In the genomic region with DNA sequence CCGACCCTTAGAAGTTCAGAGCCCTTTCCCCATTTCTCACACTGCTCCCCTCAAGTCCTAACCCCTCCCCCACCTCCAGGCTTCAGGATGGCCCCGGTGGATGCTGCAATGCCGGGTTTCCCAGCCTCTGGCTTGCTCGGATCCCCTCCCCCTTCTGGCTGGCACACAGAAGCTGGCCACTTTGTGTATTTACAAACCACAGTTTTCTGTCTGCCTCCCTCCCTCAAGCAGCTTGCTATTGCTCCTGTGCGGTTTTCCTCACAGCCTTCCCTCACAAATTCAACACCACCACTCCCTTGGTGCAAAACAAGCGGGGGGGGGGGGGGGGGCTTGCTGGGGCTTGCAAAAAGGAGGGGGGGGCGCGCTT, we compare ENCODE assay signal across 10 mouse cellular contexts.
DNase-seq lines count a peak whose midpoint lies in the region; ATAC-seq lines count a peak whose summit lies in the region.
"Had no signal": no experiment of that assay in that cellular context is flagged by ENCODE, and none has a peak within 500 bp of the region (broad histone marks: within the 10 kb centered on the region; RNA-seq: fewer than 3 reads in every experiment).

No protein-coding gene starts in this region.

- no peaks in the 10 kb centered on the region for H3K9me3 ChIP-seq in kidney, embryonic 16.5 days (ENCODE audit: low read length)
- no peaks in the 10 kb centered on the region for H3K9me3 ChIP-seq in forebrain, embryonic 13.5 days (replicated peaks)
- no peaks in the 10 kb centered on the region for H3K9me3 ChIP-seq in limb, embryonic 15.5 days
- H3K9me3 ChIP-seq in neural tube, embryonic 15.5 days (replicated peaks), result no peaks in the 10 kb centered on the region

- no peaks in the 10 kb centered on the region for H3K27me3 ChIP-seq in kidney, embryonic 16.5 days (ENCODE audit: insufficient read depth, low read length)
- no peaks in the 10 kb centered on the region for H3K27me3 ChIP-seq in forebrain, embryonic 13.5 days
- H3K27me3 ChIP-seq in limb, embryonic 15.5 days, result no peaks in the 10 kb centered on the region
- no peaks in the 10 kb centered on the region for H3K27me3 ChIP-seq in neural tube, embryonic 15.5 days (replicated peaks)

- H3K9ac ChIP-seq in kidney, embryonic 16.5 days (replicated peaks; ENCODE audit: low read length), result no peak overlapping the region; the same call in 1 of the 2 replicates
- peak overlapping the region; percentile 58 for H3K9ac ChIP-seq in forebrain, embryonic 13.5 days
- H3K9ac ChIP-seq in limb, embryonic 15.5 days, result no peak overlapping the region
- no peak overlapping the region for H3K9ac ChIP-seq in neural tube, embryonic 15.5 days (replicated peaks)

- H3K36me3 ChIP-seq in kidney, embryonic 16.5 days (ENCODE audit: insufficient read depth, low read length), result no peaks in the 10 kb centered on the region
- H3K36me3 ChIP-seq in forebrain, embryonic 13.5 days (ENCODE audit: poor library complexity, severe bottlenecking), result no peaks in the 10 kb centered on the region
- H3K36me3 ChIP-seq in limb, embryonic 15.5 days, result no peaks in the 10 kb centered on the region
- H3K36me3 ChIP-seq in neural tube, embryonic 15.5 days, result no peaks in the 10 kb centered on the region

- H3K4me2 ChIP-seq in kidney, embryonic 16.5 days (replicated peaks; ENCODE audit: low read depth, low read length), result peak overlapping the region; percentile 51
- peak overlapping the region; percentile 51 for H3K4me2 ChIP-seq in forebrain, embryonic 13.5 days
- H3K4me2 ChIP-seq in limb, embryonic 15.5 days, result peak overlapping the region; percentile 37
- H3K4me2 ChIP-seq in neural tube, embryonic 15.5 days, result peak overlapping the region; percentile 50

- peak overlapping the region; percentile 50; the same call in 1 of the 2 replicates for H3K27ac ChIP-seq in kidney, embryonic 16.5 days (ENCODE audit: low read length)
- H3K27ac ChIP-seq in forebrain, embryonic 13.5 days, result peak overlapping the region; percentile 88
- H3K27ac ChIP-seq in limb, embryonic 15.5 days, result no peak overlapping the region
- H3K27ac ChIP-seq in neural tube, embryonic 15.5 days (replicated peaks), result peak overlapping the region; percentile 92

- H3K4me1 ChIP-seq in kidney, embryonic 16.5 days (ENCODE audit: insufficient read depth, low read length), result peaks cover 28% of the 10 kb centered on the region
- H3K4me1 ChIP-seq in forebrain, embryonic 13.5 days, result peaks cover 36% of the 10 kb centered on the region
- peaks cover 26% of the 10 kb centered on the region for H3K4me1 ChIP-seq in limb, embryonic 15.5 days
- peaks cover 31% of the 10 kb centered on the region for H3K4me1 ChIP-seq in neural tube, embryonic 15.5 days

- ATAC-seq in kidney, embryonic 16.5 days (ENCODE audit: low FRiP score, low TSS enrichment), result peak; percentile 21; the same call in 1 of the 2 replicates
- ATAC-seq in forebrain, embryonic 13.5 days, result peak; percentile 28; the same call in 1 of the 2 replicates
- no peak for ATAC-seq in limb, embryonic 15.5 days (ENCODE audit: insufficient number of reproducible peaks, low FRiP score, low TSS enrichment, low read depth)
- peak; percentile 49 for ATAC-seq in neural tube, embryonic 15.5 days (ENCODE audit: low FRiP score)

- peak overlapping the region; percentile 21; the same call in 1 of the 2 replicates for H3K4me3 ChIP-seq in kidney, embryonic 16.5 days (ENCODE audit: low read length)
- no peak overlapping the region for H3K4me3 ChIP-seq in forebrain, embryonic 13.5 days
- H3K4me3 ChIP-seq in limb, embryonic 15.5 days, result 0 out of 2 replicates have a peak overlapping the region, but pooled peaks have one; percentile 0
- H3K4me3 ChIP-seq in neural tube, embryonic 15.5 days (replicated peaks), result 0 out of 2 replicates have a peak overlapping the region, but pooled peaks have one; percentile 8

- no peak for DNase-seq in kidney, adult 18-20 months
- no peak for DNase-seq in urinary bladder, postnatal 14 days (ENCODE audit: low spot score)
- no peak for DNase-seq in spleen, postnatal 10 days (ENCODE audit: low spot score in 2 of 2)
- DNase-seq in gastrocnemius, postnatal 10 days, result no peak
- DNase-seq: kidney, adult 9 months; right cerebral cortex, postnatal 14 days had no signal

- WGBS in kidney, embryonic 16.5 days, result 9% methylated on average over 7 of the region's 8 CpGs
- WGBS in forebrain, embryonic 13.5 days, result under 1% methylated on average over 7 of the region's 8 CpGs
- 6% methylated on average over 8 of the region's 8 CpGs for WGBS in limb, embryonic 15.5 days
- 1% methylated on average over 8 of the region's 8 CpGs for WGBS in neural tube, embryonic 15.5 days
